Mouse (Mus musculus) heart, embryonic 12.5 days (tissue): ENCODE results near the gene Trp53bp2. TPM values are rescaled to one million over a fixed set of nuclear protein-coding genes. Genes with fewer than 3 reads are reported as not detected.

Source experiments
- ATAC-seq: fragments of 200-750 bp; cut with Nextera tagmentation; 2 replicates; pipeline ENCODE4 v1.8.0; 2017; ENCODE audit warnings: moderate TSS enrichment, moderate library complexity; ENCODE audit not compliant: insufficient number of reproducible peaks, low FRiP score
- H3K27ac ChIP-seq: fragments of 300-500 bp; sonication (generic); 2 replicates; pipeline ENCODE4 v1.5.1; 2016; ENCODE audit warnings: mild to moderate bottlenecking, moderate library complexity; ENCODE audit not compliant: poor library complexity, severe bottlenecking
- H3K27me3 ChIP-seq: fragments of 300-500 bp; sonication (generic); replicated peaks from 2 replicates; pipeline ENCODE4 v1.6.1; 2016; ENCODE audit warnings: mild to moderate bottlenecking, moderate library complexity
- H3K36me3 ChIP-seq: fragments of 300-500 bp; sonication (generic); 2 replicates; pipeline ENCODE4 v1.6.1; 2016; ENCODE audit warnings: mild to moderate bottlenecking, moderate library complexity
- H3K4me1 ChIP-seq: fragments of 300-500 bp; sonication (generic); replicated peaks from 2 replicates; pipeline ENCODE4 v1.6.1; 2016; ENCODE audit warnings: mild to moderate bottlenecking
- H3K4me2 ChIP-seq: fragments of 300-500 bp; sonication (generic); 2 replicates; pipeline ENCODE4 v1.6.1; 2016; ENCODE audit warnings: mild to moderate bottlenecking, moderate library complexity
- H3K4me3 ChIP-seq: fragments of 300-500 bp; sonication (generic); 2 replicates; pipeline ENCODE4 v1.5.1; 2016; ENCODE audit warnings: mild to moderate bottlenecking
- H3K9ac ChIP-seq: fragments of 300-500 bp; sonication (generic); 2 replicates; pipeline ENCODE4 v1.6.1; 2016; ENCODE audit warnings: mild to moderate bottlenecking, moderate library complexity
- H3K9me3 ChIP-seq: fragments of 300-500 bp; sonication (generic); replicated peaks from 2 replicates; pipeline ENCODE4 v1.6.1; 2016; ENCODE audit warnings: mild to moderate bottlenecking, moderate library complexity
- WGBS: fragments of 180-500 bp; shearing (Covaris S2); methylation state at CpG from one replicate; pipeline ENCODE4 v1.1.7; 2016; 5-methylcytosine and 5-hydroxymethylcytosine counted together
- polyA plus RNA-seq: library from polyadenylated mRNA; unstranded; fragments of >200 nt; fragmentation: Nextera tagmentation; extraction: Ambion mirVana; gene quantifications from 2 replicates; pipeline ENCODE4 v1.2.1, GENCODE M21; 2016

Trp53bp2 gene
- polyA plus RNA-seq, 1 experiment from 2014 or later = 18.9 TPM

GRCm38 (mm10) chr1:182436746-182437145 is 27.8 kb downstream of the Trp53bp2 start:
- Histone ChIP-seq H3K27ac (no peak overlapping the region), H3K9ac (no peak overlapping the region), H3K4me1 (no peaks in the 10 kb centered on the region), H3K4me2 (no peak overlapping the region), H3K36me3 (peaks cover 62% of the 10 kb centered on the region), H3K4me3 (no peak overlapping the region), H3K9me3 (no peaks in the 10 kb centered on the region), H3K27me3 (no peaks in the 10 kb centered on the region)
- no peak for ATAC-seq
- WGBS = 77% methylated on average over 5 of the region's 5 CpGs

GRCm38 (mm10) chr1:182439546-182440222 is 30.7 kb downstream of the Trp53bp2 start:
- H3K27ac ChIP-seq = no peak overlapping the region
- no peak for ATAC-seq
- no peak overlapping the region for H3K9ac ChIP-seq
- no peaks in the 10 kb centered on the region for H3K4me1 ChIP-seq
- peaks cover 64% of the 10 kb centered on the region for H3K36me3 ChIP-seq
- H3K9me3 ChIP-seq = no peaks in the 10 kb centered on the region
- no peak overlapping the region for H3K4me3 ChIP-seq
- H3K4me2 ChIP-seq = no peak overlapping the region
- H3K27me3 ChIP-seq = no peaks in the 10 kb centered on the region
- WGBS = 76% methylated on average over 5 of the region's 5 CpGs

- no peak for ATAC-seq
- Histone ChIP-seq H3K4me3 (no peak overlapping the region), H3K4me1 (no peaks in the 10 kb centered on the region), H3K27ac (no peak overlapping the region), H3K36me3 (peaks cover 74% of the 10 kb centered on the region), H3K27me3 (no peaks in the 10 kb centered on the region), H3K4me2 (no peak overlapping the region), H3K9ac (no peak overlapping the region), H3K9me3 (no peaks in the 10 kb centered on the region)
- WGBS = 84% methylated on average over 18 of the region's 18 CpGs
Measured at GRCm38 (mm10) chr1:182441791-182442473, 33.0 kb downstream of the Trp53bp2 start.

GRCm38 (mm10) chr1:182444116-182444515 is 35.1 kb downstream of the Trp53bp2 start:
- Histone ChIP-seq H3K36me3 (peaks cover 76% of the 10 kb centered on the region), H3K4me2 (no peak overlapping the region), H3K4me3 (no peak overlapping the region), H3K4me1 (no peaks in the 10 kb centered on the region), H3K9me3 (no peaks in the 10 kb centered on the region), H3K27ac (no peak overlapping the region), H3K27me3 (no peaks in the 10 kb centered on the region), H3K9ac (no peak overlapping the region)
- no peak for ATAC-seq
- 81% methylated on average over 2 of the region's 2 CpGs for WGBS

GRCm38 (mm10) chr1:182448276-182449035 is 39.5 kb downstream of the Trp53bp2 start:
- Histone ChIP-seq H3K36me3 (peaks cover 57% of the 10 kb centered on the region), H3K9ac (no peak overlapping the region), H3K9me3 (no peaks in the 10 kb centered on the region), H3K4me1 (peaks cover 11% of the 10 kb centered on the region), H3K27ac (no peak overlapping the region), H3K27me3 (no peaks in the 10 kb centered on the region), H3K4me2 (no peak overlapping the region), H3K4me3 (no peak overlapping the region)
- WGBS = 94% methylated on average over 14 of the region's 14 CpGs
- no peak for ATAC-seq

- H3K36me3 ChIP-seq = peaks cover 46% of the 10 kb centered on the region
Measured at GRCm38 (mm10) chr1:182452473-182452872, 43.5 kb downstream of the Trp53bp2 start.

GRCm38 (mm10) chr1:182455080-182455479 is 46.1 kb downstream of the Trp53bp2 start:
- no peak for ATAC-seq
- Histone ChIP-seq H3K4me1 (peaks cover 33% of the 10 kb centered on the region), H3K27me3 (no peaks in the 10 kb centered on the region), H3K9me3 (no peaks in the 10 kb centered on the region), H3K4me2 (0 out of 2 replicates have a peak overlapping the region, but pooled peaks have one; percentile 50), H3K4me3 (no peak overlapping the region), H3K36me3 (peaks cover 42% of the 10 kb centered on the region), H3K9ac (no peak overlapping the region), H3K27ac (no peak overlapping the region)
- WGBS = 77% methylated on average over 2 of the region's 2 CpGs

More at GRCm38 (mm10) chr1:182452473-182452872, 43.5 kb downstream of the Trp53bp2 start:
- Histone ChIP-seq H3K9me3 (no peaks in the 10 kb centered on the region), H3K4me3 (no peak overlapping the region), H3K4me1 (peaks cover 33% of the 10 kb centered on the region), H3K27ac (no peak overlapping the region), H3K9ac (no peak overlapping the region), H3K27me3 (no peaks in the 10 kb centered on the region), H3K4me2 (no peak overlapping the region)
- WGBS = 58% methylated on average over 4 of the region's 4 CpGs
- no peak for ATAC-seq

- H3K36me3 ChIP-seq = peaks cover 47% of the 10 kb centered on the region
- WGBS = 88% methylated on average over 19 of the region's 19 CpGs
- ATAC-seq = no peak
Measured at GRCm38 (mm10) chr1:182458556-182458955, 49.6 kb downstream of the Trp53bp2 start.

GRCm38 (mm10) chr1:182459436-182459835 is 50.5 kb downstream of the Trp53bp2 start:
- 79% methylated on average over 8 of the region's 8 CpGs for WGBS
- Histone ChIP-seq H3K27ac (no peak overlapping the region), H3K27me3 (no peaks in the 10 kb centered on the region), H3K9me3 (no peaks in the 10 kb centered on the region), H3K4me1 (peaks cover 22% of the 10 kb centered on the region), H3K36me3 (peaks cover 41% of the 10 kb centered on the region), H3K4me3 (no peak overlapping the region), H3K4me2 (no peak overlapping the region), H3K9ac (no peak overlapping the region)
- ATAC-seq = no peak

More at GRCm38 (mm10) chr1:182458556-182458955, 49.6 kb downstream of the Trp53bp2 start:
- H3K27me3 ChIP-seq = no peaks in the 10 kb centered on the region
- H3K4me2 ChIP-seq = no peak overlapping the region
- no peak overlapping the region for H3K9ac ChIP-seq
- H3K4me3 ChIP-seq = no peak overlapping the region
- H3K27ac ChIP-seq = no peak overlapping the region
- H3K4me1 ChIP-seq = peaks cover 29% of the 10 kb centered on the region
- H3K9me3 ChIP-seq = no peaks in the 10 kb centered on the region

GRCm38 (mm10) chr1:182460291-182461244 is 51.6 kb downstream of the Trp53bp2 start:
- 70% methylated on average over 13 of the region's 13 CpGs for WGBS
- Histone ChIP-seq H3K9ac (no peak overlapping the region), H3K36me3 (peaks cover 35% of the 10 kb centered on the region), H3K4me3 (no peak overlapping the region), H3K4me2 (no peak overlapping the region), H3K4me1 (peaks cover 15% of the 10 kb centered on the region), H3K27ac (no peak overlapping the region), H3K27me3 (no peaks in the 10 kb centered on the region), H3K9me3 (no peaks in the 10 kb centered on the region)
- ATAC-seq = no peak
